Mouse (Mus musculus) limb, embryonic 15.5 days (tissue): ENCODE results near the gene Kyat3. TPM values are rescaled to one million over a fixed set of nuclear protein-coding genes. Genes with fewer than 3 reads are reported as not detected.
"Not testable (repeated sequence)": the region's sequence is repeated elsewhere in the genome, so short reads cannot be mapped to it uniquely, and the experiment has no call there.

ENCODE experiments used
- ATAC-seq: fragments of 200-750 bp; cut with Nextera tagmentation; 2 replicates; pipeline ENCODE4 v1.8.0; 2017; ENCODE audit warnings: low read depth, moderate TSS enrichment; ENCODE audit not compliant: insufficient number of reproducible peaks, low FRiP score, low TSS enrichment
- H3K27ac ChIP-seq: fragments of 300-500 bp; sonication (generic); 2 replicates; pipeline ENCODE4 v1.5.1; 2015; ENCODE audit warnings: moderate library complexity, mild to moderate bottlenecking, inconsistent platforms
- H3K27me3 ChIP-seq: fragments of 300-500 bp; sonication (generic); 2 replicates; pipeline ENCODE4 v1.6.1; 2015; ENCODE audit warnings: inconsistent platforms
- H3K36me3 ChIP-seq: fragments of 300-500 bp; sonication (generic); 2 replicates; pipeline ENCODE4 v1.6.1; 2015; ENCODE audit warnings: inconsistent platforms
- H3K4me1 ChIP-seq: fragments of 300-500 bp; sonication (generic); 2 replicates; pipeline ENCODE4 v1.6.1; 2015; ENCODE audit warnings: inconsistent platforms
- H3K4me2 ChIP-seq: fragments of 300-500 bp; sonication (generic); 2 replicates; pipeline ENCODE4 v1.6.1; 2015; ENCODE audit warnings: mild to moderate bottlenecking, inconsistent platforms
- H3K4me3 ChIP-seq: fragments of 300-500 bp; sonication (generic); 2 replicates; pipeline ENCODE4 v1.5.1; 2015; ENCODE audit warnings: mild to moderate bottlenecking, inconsistent platforms
- H3K9ac ChIP-seq: fragments of 300-500 bp; sonication (generic); 2 replicates; pipeline ENCODE4 v1.6.1; 2015; ENCODE audit warnings: inconsistent platforms
- H3K9me3 ChIP-seq: fragments of 300-500 bp; sonication (generic); 2 replicates; pipeline ENCODE4 v1.6.1; 2016; ENCODE audit warnings: inconsistent platforms
- WGBS: fragments of 180-500 bp; shearing (Covaris S2); methylation state at CpG from one replicate; pipeline ENCODE4 v1.1.7; 2015; 5-methylcytosine and 5-hydroxymethylcytosine counted together
- polyA plus RNA-seq: library from polyadenylated mRNA; unstranded; fragments of >200 nt; fragmentation: Nextera tagmentation; extraction: Ambion mirVana; gene quantifications from 2 replicates; pipeline ENCODE4 v1.2.1, GENCODE M21; 2015

The Kyat3 gene
- polyA plus RNA-seq, result 13.9 and 14.8 TPM in 2 replicates

GRCm38 (mm10) chr3:142700442-142701322 lies at the start of gene Kyat3:
Gene Kyat3, plus strand, starts transcription at chr3:142701051.
- no peaks in the 10 kb centered on the region for H3K9me3 ChIP-seq
- no peaks in the 10 kb centered on the region for H3K36me3 ChIP-seq
- under 1% methylated on average over 48 of the region's 48 CpGs for WGBS
- peak within 1 kb of the TSS; percentile 71 for H3K27ac ChIP-seq
- H3K4me2 ChIP-seq, result peak within 1 kb of the TSS; percentile 77
- H3K9ac ChIP-seq, result peak within 1 kb of the TSS; percentile 42
- peak; percentile 99 for ATAC-seq
- H3K4me3 ChIP-seq, result peak within 1 kb of the TSS; percentile 53
- H3K4me1 ChIP-seq, result peaks cover 10% of the 10 kb centered on the region
- peaks cover 8% of the 10 kb centered on the region; the same call in 1 of the 2 replicates for H3K27me3 ChIP-seq

- 0 out of 2 replicates have a peak, but pooled peaks have one; percentile 35 for ATAC-seq
- H3K9me3 ChIP-seq, result no peaks in the 10 kb centered on the region
- no peaks in the 10 kb centered on the region for H3K36me3 ChIP-seq
- no peak overlapping the region for H3K9ac ChIP-seq
- 89% methylated on average over 8 of the region's 8 CpGs for WGBS
- no peak overlapping the region for H3K4me3 ChIP-seq
- no peaks in the 10 kb centered on the region for H3K27me3 ChIP-seq
- no peak overlapping the region for H3K27ac ChIP-seq
- H3K4me1 ChIP-seq, result no peaks in the 10 kb centered on the region
- H3K4me2 ChIP-seq, result no peak overlapping the region
Observed at GRCm38 (mm10) chr3:142664723-142665122, 36.1 kb upstream of the Kyat3 start.

- WGBS, result 82% methylated on average over 1 of the region's 1 CpGs
- Histone ChIP-seq H3K27ac (no peak overlapping the region), H3K4me2 (no peak overlapping the region), H3K9me3 (no peaks in the 10 kb centered on the region), H3K9ac (no peak overlapping the region), H3K4me1 (no peaks in the 10 kb centered on the region), H3K27me3 (no peaks in the 10 kb centered on the region), H3K4me3 (no peak overlapping the region), H3K36me3 (no peaks in the 10 kb centered on the region)
- no peak for ATAC-seq
Observed at GRCm38 (mm10) chr3:142674607-142675006, 26.2 kb upstream of the Kyat3 start.

DNA sequence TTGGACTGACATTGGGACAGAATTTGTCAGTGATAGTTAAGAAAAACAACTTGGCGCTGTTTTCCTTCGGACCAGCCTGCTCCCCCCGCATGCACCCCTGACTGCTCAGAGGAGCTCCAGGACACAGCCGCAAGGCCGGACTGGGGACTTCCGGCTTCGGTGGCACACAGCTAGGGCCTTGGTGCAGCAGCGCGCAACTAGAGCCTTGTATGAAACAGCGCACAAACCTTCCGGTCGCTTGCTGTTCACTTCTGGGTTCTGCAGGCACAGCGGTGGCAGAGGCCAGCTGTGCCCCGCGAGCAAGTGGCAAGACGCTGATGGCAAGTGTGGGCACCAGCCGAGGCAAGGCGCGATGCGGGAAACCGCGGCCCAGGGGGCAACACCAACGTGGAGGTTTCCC lies 12.9 kb upstream of the Kyat3 start:
- 58% methylated on average over 23 of the region's 23 CpGs for WGBS
- Histone ChIP-seq H3K27me3 (no peaks in the 10 kb centered on the region), H3K27ac (no peak overlapping the region), H3K9me3 (no peaks in the 10 kb centered on the region), H3K4me2 (peak overlapping the region; percentile 33), H3K9ac (no peak overlapping the region), H3K4me3 (peak overlapping the region; percentile 4; the same call in 1 of the 2 replicates), H3K4me1 (peaks cover 5% of the 10 kb centered on the region; the same call in 1 of the 2 replicates), H3K36me3 (no peaks in the 10 kb centered on the region)
- ATAC-seq, result no peak

GRCm38 (mm10) chr3:142688353-142688752 lies 12.5 kb upstream of the Kyat3 start:
- ATAC-seq, result peak; percentile 35; the same call in 1 of the 2 replicates
- Histone ChIP-seq H3K9me3 (no peaks in the 10 kb centered on the region), H3K27ac (no peak overlapping the region), H3K4me3 (peak overlapping the region; percentile 4; the same call in 1 of the 2 replicates), H3K9ac (no peak overlapping the region), H3K4me2 (peak overlapping the region; percentile 33), H3K27me3 (no peaks in the 10 kb centered on the region), H3K4me1 (peaks cover 5% of the 10 kb centered on the region; the same call in 1 of the 2 replicates), H3K36me3 (no peaks in the 10 kb centered on the region)
- 37% methylated on average over 13 of the region's 13 CpGs for WGBS

DNA sequence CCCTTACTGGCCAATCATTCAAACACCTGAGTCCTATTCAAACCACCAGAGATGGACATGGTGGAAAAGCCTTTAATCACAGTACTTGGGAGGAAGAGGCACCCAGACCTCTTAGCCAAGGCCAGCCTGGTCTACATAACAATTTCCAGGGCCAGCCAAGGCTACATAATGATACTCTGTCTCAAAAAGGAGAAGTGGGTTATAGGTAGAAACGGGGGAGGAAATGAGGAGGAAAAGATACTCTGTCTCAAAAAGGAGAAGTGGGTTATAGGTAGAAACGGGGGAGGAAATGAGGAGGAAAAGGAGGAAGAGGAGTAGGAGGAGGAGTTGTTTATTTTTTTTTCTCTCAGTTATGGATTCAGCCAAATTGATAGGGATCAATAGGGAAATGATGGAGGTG lies 4.3 kb upstream of the Kyat3 start:
- Histone ChIP-seq H3K27ac (no peak overlapping the region), H3K4me3 (no peak overlapping the region), H3K4me2 (no peak overlapping the region), H3K9ac (no peak overlapping the region), H3K36me3 (no peaks in the 10 kb centered on the region), H3K9me3 (no peaks in the 10 kb centered on the region), H3K4me1 (peaks cover 7% of the 10 kb centered on the region), H3K27me3 (peaks cover 3% of the 10 kb centered on the region; the same call in 1 of the 2 replicates)
- WGBS, result 86% methylated on average over 2 of the region's 2 CpGs
- ATAC-seq, result no peak

DNA sequence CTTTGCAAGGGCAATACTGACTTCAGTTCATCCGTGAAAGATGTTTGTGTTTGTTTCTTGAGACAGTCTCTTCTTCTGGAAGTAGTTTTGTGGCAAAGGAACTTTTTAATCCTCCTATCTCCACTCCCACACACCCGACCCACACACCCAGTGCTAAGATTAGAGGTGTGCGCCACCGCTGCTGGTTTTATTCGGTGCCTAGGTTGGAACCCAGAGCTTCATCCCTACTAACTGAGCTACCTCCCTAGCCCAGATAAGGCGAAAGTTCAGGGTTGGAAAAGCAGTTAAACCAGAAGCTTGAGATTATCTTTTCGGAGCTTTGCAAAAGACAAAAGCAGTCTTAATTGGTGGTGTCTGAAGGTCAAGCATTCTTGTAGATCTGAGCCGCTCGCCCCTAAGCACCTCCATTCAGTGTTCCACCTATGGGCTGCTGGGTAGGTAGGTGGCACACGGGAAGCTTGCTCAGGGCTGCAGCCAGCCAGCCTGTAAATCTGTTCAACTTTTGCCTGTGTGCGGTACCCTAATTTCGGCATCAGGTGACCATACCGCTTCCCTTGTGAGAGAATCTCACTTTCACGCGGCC lies 647 bp downstream of the Kyat3 start:
- no peak overlapping the region for H3K27ac ChIP-seq
- 26% methylated on average over 15 of the region's 15 CpGs for WGBS
- ATAC-seq, result no peak
- peaks cover 8% of the 10 kb centered on the region; the same call in 1 of the 2 replicates for H3K27me3 ChIP-seq
- H3K4me3 ChIP-seq, result peak overlapping the region; percentile 53
- H3K36me3 ChIP-seq, result no peaks in the 10 kb centered on the region
- H3K4me2 ChIP-seq, result peak overlapping the region; percentile 77
- peak overlapping the region; percentile 1; the same call in 1 of the 2 replicates for H3K9ac ChIP-seq
- H3K4me1 ChIP-seq, result peaks cover 10% of the 10 kb centered on the region
- no peaks in the 10 kb centered on the region for H3K9me3 ChIP-seq

GRCm38 (mm10) chr3:142706581-142707444 lies 6.0 kb downstream of the Kyat3 start:
- Histone ChIP-seq H3K9me3 (no peaks in the 10 kb centered on the region), H3K4me3 (no peak overlapping the region), H3K9ac (no peak overlapping the region), H3K36me3 (no peaks in the 10 kb centered on the region), H3K27ac (no peak overlapping the region), H3K27me3 (0 out of 2 replicates have a peak, but pooled peaks cover 2% of the 10 kb centered on the region), H3K4me2 (no peak overlapping the region), H3K4me1 (peaks cover under 1% of the 10 kb centered on the region; the same call in 1 of the 2 replicates)
- ATAC-seq, result no peak
- 89% methylated on average over 17 of the region's 17 CpGs for WGBS

- not testable (repeated sequence) for H3K4me3 ChIP-seq, H3K4me2 ChIP-seq, H3K36me3 ChIP-seq, ATAC-seq, H3K4me1 ChIP-seq, H3K9ac ChIP-seq, H3K27me3 ChIP-seq, H3K27ac ChIP-seq, H3K9me3 ChIP-seq
- 81% methylated on average over 13 of the region's 13 CpGs for WGBS
Observed at GRCm38 (mm10) chr3:142708181-142708848, 7.5 kb downstream of the Kyat3 start.

GRCm38 (mm10) chr3:142708849-142709419 lies 8.1 kb downstream of the Kyat3 start:
- H3K4me1 ChIP-seq, result no peaks in the 10 kb centered on the region; the same call in 1 of the 2 replicates
- ATAC-seq, result no peak
- 39% methylated on average over 13 of the region's 13 CpGs for WGBS

More at GRCm38 (mm10) chr3:142708849-142709419, 8.1 kb downstream of the Kyat3 start:
- H3K27me3 ChIP-seq, result no peaks in the 10 kb centered on the region
- H3K36me3 ChIP-seq, result no peaks in the 10 kb centered on the region
- H3K27ac ChIP-seq, result no peak overlapping the region
- no peak overlapping the region for H3K4me3 ChIP-seq
- no peaks in the 10 kb centered on the region for H3K9me3 ChIP-seq
- no peak overlapping the region; the same call in 1 of the 2 replicates for H3K4me2 ChIP-seq
- H3K9ac ChIP-seq, result no peak overlapping the region
